Mouse (Mus musculus) sigmoid colon, adult 10 weeks (tissue): ENCODE results near the gene Gm8104. TPM values are rescaled to one million over a fixed set of nuclear protein-coding genes. Genes with fewer than 3 reads are reported as not detected.

Source experiments
- polyA plus RNA-seq: library from polyadenylated mRNA; stranded (reverse); fragments of 350-450 nt; fragmentation: Illumina TruSeq; extraction: RNeasy Lipid Tissue Mini Kit (QIAGEN cat#74804); gene quantifications from one replicate; pipeline ENCODE4 v1.2.3, GENCODE M21; 2014; ENCODE audit warnings: low read depth, low replicate concordance

The Gm8104 gene
- not detected for polyA plus RNA-seq

GRCm38 (mm10) chr14:43100301-43100700, at the start of gene Gm8104:
Gene Gm8104, plus strand, starts transcription at chr14:43100601.

GRCm38 (mm10) chr14:43076543-43076942, 23.9 kb upstream of the Gm8104 start, which contains the start of gene Gm8094:
Gene Gm8094, minus strand, starts transcription at chr14:43076643.

Other genes starting within 250 kb of the Gm8104 start
- gene Gm21977, start 247.1 kb upstream of the Gm8104 start, polyA plus RNA-seq, result not detected
- gene Gm8082, start 107.0 kb upstream of the Gm8104 start, polyA plus RNA-seq, result not detected
- gene Gm10376, start 85.0 kb upstream of the Gm8104 start, polyA plus RNA-seq, result not detected
- gene Gm8094, start 24.0 kb upstream of the Gm8104 start, polyA plus RNA-seq, result not detected
- not detected for gene Gm7233, start 79.3 kb downstream of the Gm8104 start, polyA plus RNA-seq
- gene Gm8122, start 134.7 kb downstream of the Gm8104 start, polyA plus RNA-seq, result not detected
- not detected for gene Gm8126, start 158.0 kb downstream of the Gm8104 start, polyA plus RNA-seq
- not detected for gene Gm9732, start 174.4 kb downstream of the Gm8104 start, polyA plus RNA-seq
- not detected for gene Gm8127, start 193.2 kb downstream of the Gm8104 start, polyA plus RNA-seq
- gene 1700001F09Rik, start 247.2 kb downstream of the Gm8104 start, polyA plus RNA-seq, result not detected